Mouse (Mus musculus) heart, postnatal 0 days (tissue): Measurements from ENCODE around the gene Anks1b.

ENCODE experiments used
- CTCF ChIP-seq: IDR thresholded peaks from 2 replicates; pipeline ENCODE4 v1.5.1; 2016; ENCODE audit warnings: antibody characterized with exemption, control low read depth, low read depth
- EP300 ChIP-seq: IDR thresholded peaks from 2 replicates; pipeline ENCODE4 v1.6.1; 2016; ENCODE audit warnings: antibody characterized with exemption, low read depth

DNA sequence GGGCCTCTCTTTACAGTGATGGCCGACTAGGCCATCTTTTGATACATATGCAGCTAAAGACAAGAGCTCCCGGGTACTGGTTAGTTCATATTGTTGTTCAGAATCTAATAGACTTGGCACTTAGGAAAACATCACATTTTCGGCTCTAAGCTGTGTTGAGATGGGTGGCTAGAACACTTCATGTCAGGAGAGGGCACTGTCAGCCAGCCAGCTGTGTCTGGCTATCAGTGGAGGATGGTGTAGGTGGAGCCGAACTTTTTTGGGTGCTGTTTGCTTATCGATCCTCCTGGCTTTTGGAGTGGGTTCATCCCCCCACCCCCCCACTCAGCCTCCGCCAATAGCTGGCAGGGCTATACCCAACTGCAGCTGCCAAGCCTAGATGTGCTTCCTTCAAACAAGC, 929.8 kb downstream of the Anks1b start:
- TF ChIP-seq CTCF (no peak), EP300 (no peak)
